Mouse (Mus musculus): ENCODE measurements around the gene Alg2. TPM values are rescaled to one million over a fixed set of nuclear protein-coding genes. Genes with fewer than 3 reads are reported as not detected.

Gene Alg2
- 33.6 and 34.6 TPM in 2 replicates for polyA plus RNA-seq (2016; fragmentation: Nextera tagmentation; extraction: Ambion mirVana)

GRCm38 (mm10) chr4:47473968-47474729 is at the start of gene Alg2, which contains the start of gene Sec61b:
Alg2 (minus strand) TSS chr4:47474333.
Sec61b (plus strand) TSS chr4:47474658.
- peaks cover 26% of the 10 kb centered on the region for H3K4me1 ChIP-seq (replicated peaks)
- peak within 1 kb of the TSS; percentile 89 for H3K9ac ChIP-seq
- WGBS = under 1% methylated on average over 58 of the region's 58 CpGs
- H3K27me3 ChIP-seq (replicated peaks) = no peaks in the 10 kb centered on the region
- peak; percentile 96 for ATAC-seq (ENCODE audit: insufficient number of reproducible peaks, low FRiP score)
- peak within 1 kb of the TSS; percentile 94 for H3K27ac ChIP-seq (ENCODE audit: poor library complexity, severe bottlenecking)
- H3K4me3 ChIP-seq = peak within 1 kb of the TSS; percentile 82
- H3K4me2 ChIP-seq = peak within 1 kb of the TSS; percentile 88
- H3K9me3 ChIP-seq (replicated peaks) = no peaks in the 10 kb centered on the region
- H3K36me3 ChIP-seq = peaks cover 64% of the 10 kb centered on the region

GRCm38 (mm10) chr4:47521884-47522605 is 47.9 kb upstream of the Alg2 start:
- WGBS = 61% methylated on average over 6 of the region's 6 CpGs
- no peak for ATAC-seq (ENCODE audit: insufficient number of reproducible peaks, low FRiP score)
- no peak overlapping the region for H3K9ac ChIP-seq

GRCm38 (mm10) chr4:47520076-47520475 is 45.9 kb upstream of the Alg2 start:
- H3K27me3 ChIP-seq (replicated peaks) = 0 out of 2 replicates have a peak, but pooled peaks cover 8% of the 10 kb centered on the region
- no peak for ATAC-seq (ENCODE audit: insufficient number of reproducible peaks, low FRiP score)
- no peak overlapping the region for H3K9ac ChIP-seq
- H3K9me3 ChIP-seq (replicated peaks) = no peaks in the 10 kb centered on the region
- no peak overlapping the region for H3K4me2 ChIP-seq
- no peak overlapping the region for H3K4me3 ChIP-seq
- H3K27ac ChIP-seq (ENCODE audit: poor library complexity, severe bottlenecking) = no peak overlapping the region
- no peaks in the 10 kb centered on the region for H3K36me3 ChIP-seq
- 65% methylated on average over 4 of the region's 4 CpGs for WGBS
- H3K4me1 ChIP-seq (replicated peaks) = 0 out of 2 replicates have a peak, but pooled peaks cover 3% of the 10 kb centered on the region

More at GRCm38 (mm10) chr4:47521884-47522605, 47.9 kb upstream of the Alg2 start:
- Histone ChIP-seq H3K27me3 (replicated peaks) (0 out of 2 replicates have a peak, but pooled peaks cover 8% of the 10 kb centered on the region), H3K27ac (ENCODE audit: poor library complexity, severe bottlenecking) (no peak overlapping the region), H3K4me3 (no peak overlapping the region), H3K4me2 (no peak overlapping the region), H3K36me3 (no peaks in the 10 kb centered on the region), H3K4me1 (replicated peaks) (0 out of 2 replicates have a peak, but pooled peaks cover 3% of the 10 kb centered on the region), H3K9me3 (replicated peaks) (no peaks in the 10 kb centered on the region)

GRCm38 (mm10) chr4:47518551-47519181 is 44.5 kb upstream of the Alg2 start:
- Histone ChIP-seq H3K4me3 (no peak overlapping the region), H3K4me1 (replicated peaks) (0 out of 2 replicates have a peak, but pooled peaks cover 3% of the 10 kb centered on the region), H3K9ac (no peak overlapping the region), H3K9me3 (replicated peaks) (no peaks in the 10 kb centered on the region), H3K27me3 (replicated peaks) (0 out of 2 replicates have a peak, but pooled peaks cover 8% of the 10 kb centered on the region), H3K27ac (ENCODE audit: poor library complexity, severe bottlenecking) (no peak overlapping the region), H3K4me2 (no peak overlapping the region), H3K36me3 (no peaks in the 10 kb centered on the region)
- 64% methylated on average over 12 of the region's 12 CpGs for WGBS
- no peak for ATAC-seq (ENCODE audit: insufficient number of reproducible peaks, low FRiP score)

GRCm38 (mm10) chr4:47504841-47505517 is 30.8 kb upstream of the Alg2 start:
- ATAC-seq (ENCODE audit: insufficient number of reproducible peaks, low FRiP score) = no peak
- Histone ChIP-seq H3K4me1 (replicated peaks) (peaks cover 7% of the 10 kb centered on the region), H3K27me3 (replicated peaks) (no peaks in the 10 kb centered on the region), H3K36me3 (no peaks in the 10 kb centered on the region), H3K27ac (ENCODE audit: poor library complexity, severe bottlenecking) (no peak overlapping the region), H3K9ac (no peak overlapping the region), H3K4me3 (no peak overlapping the region), H3K9me3 (replicated peaks) (no peaks in the 10 kb centered on the region), H3K4me2 (no peak overlapping the region)
- WGBS = 65% methylated on average over 10 of the region's 10 CpGs

- H3K36me3 ChIP-seq = no peaks in the 10 kb centered on the region
- H3K4me1 ChIP-seq (replicated peaks) = peaks cover 7% of the 10 kb centered on the region
- no peak overlapping the region for H3K9ac ChIP-seq
- H3K4me3 ChIP-seq = no peak overlapping the region; the same call in 1 of the 2 replicates
- no peaks in the 10 kb centered on the region for H3K27me3 ChIP-seq (replicated peaks)
- 74% methylated on average over 6 of the region's 6 CpGs for WGBS
- H3K4me2 ChIP-seq = peak overlapping the region; percentile 34; the same call in 1 of the 2 replicates
- no peak for ATAC-seq (ENCODE audit: insufficient number of reproducible peaks, low FRiP score)
- H3K9me3 ChIP-seq (replicated peaks) = no peaks in the 10 kb centered on the region
- no peak overlapping the region for H3K27ac ChIP-seq (ENCODE audit: poor library complexity, severe bottlenecking)
Measured at GRCm38 (mm10) chr4:47503045-47503444, 28.9 kb upstream of the Alg2 start.

GRCm38 (mm10) chr4:47502546-47502971 is 28.4 kb upstream of the Alg2 start:
- no peak overlapping the region; the same call in 1 of the 2 replicates for H3K4me3 ChIP-seq
- no peak overlapping the region for H3K27ac ChIP-seq (ENCODE audit: poor library complexity, severe bottlenecking)
- no peak overlapping the region for H3K9ac ChIP-seq
- peaks cover 7% of the 10 kb centered on the region for H3K4me1 ChIP-seq (replicated peaks)
- 23% methylated on average over 4 of the region's 4 CpGs for WGBS
- H3K27me3 ChIP-seq (replicated peaks) = no peaks in the 10 kb centered on the region
- H3K9me3 ChIP-seq (replicated peaks) = no peaks in the 10 kb centered on the region
- no peaks in the 10 kb centered on the region for H3K36me3 ChIP-seq
- H3K4me2 ChIP-seq = peak overlapping the region; percentile 34; the same call in 1 of the 2 replicates
- ATAC-seq (ENCODE audit: insufficient number of reproducible peaks, low FRiP score) = no peak

GRCm38 (mm10) chr4:47499121-47499545 is 25.0 kb upstream of the Alg2 start:
- Histone ChIP-seq H3K9ac (no peak overlapping the region), H3K4me2 (no peak overlapping the region), H3K4me1 (replicated peaks) (no peaks in the 10 kb centered on the region), H3K27me3 (replicated peaks) (no peaks in the 10 kb centered on the region), H3K4me3 (no peak overlapping the region), H3K36me3 (no peaks in the 10 kb centered on the region), H3K27ac (ENCODE audit: poor library complexity, severe bottlenecking) (no peak overlapping the region), H3K9me3 (replicated peaks) (no peaks in the 10 kb centered on the region)
- WGBS = 78% methylated on average over 10 of the region's 10 CpGs
- ATAC-seq (ENCODE audit: insufficient number of reproducible peaks, low FRiP score) = no peak

GRCm38 (mm10) chr4:47497811-47498385 is 23.8 kb upstream of the Alg2 start:
- WGBS = 57% methylated on average over 7 of the region's 7 CpGs
- Histone ChIP-seq H3K9me3 (replicated peaks) (no peaks in the 10 kb centered on the region), H3K36me3 (no peaks in the 10 kb centered on the region), H3K4me3 (no peak overlapping the region), H3K27ac (ENCODE audit: poor library complexity, severe bottlenecking) (no peak overlapping the region), H3K27me3 (replicated peaks) (no peaks in the 10 kb centered on the region), H3K9ac (no peak overlapping the region), H3K4me2 (no peak overlapping the region), H3K4me1 (replicated peaks) (peaks cover 7% of the 10 kb centered on the region; the same call in 1 of the 2 replicates)
- no peak for ATAC-seq (ENCODE audit: insufficient number of reproducible peaks, low FRiP score)

GRCm38 (mm10) chr4:47494686-47495085 is 20.6 kb upstream of the Alg2 start:
- no peak for ATAC-seq (ENCODE audit: insufficient number of reproducible peaks, low FRiP score)
- no peak overlapping the region for H3K4me3 ChIP-seq

More at GRCm38 (mm10) chr4:47494686-47495085, 20.6 kb upstream of the Alg2 start:
- WGBS = 40% methylated on average over 2 of the region's 2 CpGs
- Histone ChIP-seq H3K4me1 (replicated peaks) (peaks cover 7% of the 10 kb centered on the region; the same call in 1 of the 2 replicates), H3K9ac (no peak overlapping the region), H3K27me3 (replicated peaks) (no peaks in the 10 kb centered on the region), H3K4me2 (no peak overlapping the region), H3K9me3 (replicated peaks) (no peaks in the 10 kb centered on the region), H3K36me3 (no peaks in the 10 kb centered on the region), H3K27ac (ENCODE audit: poor library complexity, severe bottlenecking) (no peak overlapping the region)
